Mouse (Mus musculus): ENCODE data around the gene Tmem140. TPM values are rescaled to one million over a fixed set of nuclear protein-coding genes. Genes with fewer than 3 reads are reported as not detected.

Gene Tmem140
- total and polyA plus RNA-seq, 2 experiments from 2014 or later = 0.79 to 1.7 TPM

DNA sequence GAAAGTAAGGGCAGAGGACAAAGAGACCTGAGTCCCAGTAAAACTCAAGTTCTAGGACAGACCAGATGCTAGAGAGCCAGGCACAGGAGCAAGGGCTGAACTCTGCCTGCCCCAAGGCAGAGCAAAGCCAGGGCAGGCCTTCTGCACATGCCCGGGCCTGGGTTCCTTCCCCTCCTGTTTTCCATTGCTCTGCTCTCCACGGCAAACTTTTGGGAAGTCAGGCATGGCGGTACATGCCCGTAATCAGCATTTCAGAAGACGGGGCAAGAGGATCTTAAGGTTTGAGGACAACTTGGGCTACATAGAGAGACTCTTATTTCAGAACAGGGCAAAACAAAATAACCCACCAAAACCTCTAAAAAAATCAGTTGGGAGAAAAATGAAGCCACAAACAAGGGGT is 7.2 kb downstream of the Tmem140 start:
- ATAC-seq (no peak), DNase-seq (ENCODE audit: low spot score) (no peak)
- H3K4me2 ChIP-seq (ENCODE audit: low read depth, low read length) = no peak overlapping the region
- H3K9me3 ChIP-seq (ENCODE audit: low read length) = no peaks in the 10 kb centered on the region
- H3K9ac ChIP-seq (replicated peaks; ENCODE audit: low read length) = no peak overlapping the region
- H3K4me1 ChIP-seq (ENCODE audit: insufficient read depth, low read length) = no peaks in the 10 kb centered on the region
- H3K27ac ChIP-seq = no peak overlapping the region
- H3K4me3 ChIP-seq (ENCODE audit: low read length) = no peak overlapping the region
- no peak for TF ChIP-seq CTCF (IDR thresholded peaks at IDR 0.05; ENCODE audit: low read depth)
- WGBS = 79% methylated on average over 5 of the region's 5 CpGs
- no peaks in the 10 kb centered on the region for H3K36me3 ChIP-seq (ENCODE audit: insufficient read depth, low read length)
- H3K27me3 ChIP-seq (ENCODE audit: insufficient read depth, low read length) = no peaks in the 10 kb centered on the region

DNA sequence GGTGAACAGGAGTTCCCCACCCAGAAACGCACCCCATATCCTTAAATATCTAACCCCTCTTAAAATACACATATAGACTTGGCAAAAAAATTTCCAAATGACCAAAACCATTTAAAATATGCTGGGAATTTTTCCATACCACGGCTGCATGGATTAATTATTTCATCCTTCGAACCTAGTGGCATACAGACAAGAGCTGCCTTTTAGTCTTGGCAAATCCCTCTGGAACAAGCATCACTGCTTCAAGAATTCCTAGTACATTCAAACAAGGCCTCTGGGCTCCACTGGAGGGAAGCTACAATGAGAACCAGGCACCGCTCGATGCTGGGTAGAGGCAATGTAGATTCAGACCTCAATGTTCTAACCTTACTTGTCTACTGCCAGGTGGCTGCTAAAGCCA is 7.8 kb downstream of the Tmem140 start:
- H3K9me3 ChIP-seq (ENCODE audit: low read length) = no peaks in the 10 kb centered on the region
- ATAC-seq = no peak
- H3K4me1 ChIP-seq (ENCODE audit: insufficient read depth, low read length) = no peaks in the 10 kb centered on the region
- no peaks in the 10 kb centered on the region for H3K36me3 ChIP-seq (ENCODE audit: insufficient read depth, low read length)
- DNase-seq (ENCODE audit: low spot score) = no peak
- H3K9ac ChIP-seq (replicated peaks; ENCODE audit: low read length) = no peak overlapping the region
- H3K27ac ChIP-seq = no peak overlapping the region
- no peak overlapping the region for H3K4me2 ChIP-seq (ENCODE audit: low read depth, low read length)
- no peaks in the 10 kb centered on the region for H3K27me3 ChIP-seq (ENCODE audit: insufficient read depth, low read length)
- WGBS = 77% methylated on average over 5 of the region's 5 CpGs
- TF ChIP-seq CTCF (IDR thresholded peaks at IDR 0.05; ENCODE audit: low read depth) = no peak
- H3K4me3 ChIP-seq (ENCODE audit: low read length) = no peak overlapping the region

DNA sequence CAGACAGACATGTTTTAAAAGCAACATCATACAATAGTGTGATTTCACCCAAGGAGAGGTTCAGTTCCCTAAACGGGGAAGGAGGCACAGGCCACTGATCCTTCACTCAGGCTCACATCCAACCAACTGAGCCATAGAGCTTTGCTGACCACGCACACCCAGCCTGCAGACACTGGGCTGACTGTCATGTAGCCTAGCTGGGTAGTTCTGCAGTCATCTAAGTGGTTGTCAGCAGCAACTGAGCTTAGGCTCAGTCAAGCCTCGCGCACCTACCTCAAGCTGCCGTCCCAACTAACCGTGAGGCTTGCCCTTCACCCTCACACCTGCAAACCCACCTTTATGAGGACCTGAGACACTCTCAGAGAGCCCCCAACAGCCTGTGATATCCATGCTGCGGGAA is 9.0 kb downstream of the Tmem140 start:
- no peaks in the 10 kb centered on the region for H3K27me3 ChIP-seq (ENCODE audit: insufficient read depth, low read length)
- ATAC-seq (no peak), DNase-seq (ENCODE audit: low spot score) (no peak)
- WGBS = 91% methylated on average over 7 of the region's 7 CpGs
- no peak overlapping the region for H3K9ac ChIP-seq (replicated peaks; ENCODE audit: low read length)
- no peak for TF ChIP-seq CTCF (IDR thresholded peaks at IDR 0.05; ENCODE audit: low read depth)
- H3K4me3 ChIP-seq (ENCODE audit: low read length) = no peak overlapping the region
- no peak overlapping the region for H3K27ac ChIP-seq
- H3K4me1 ChIP-seq (ENCODE audit: insufficient read depth, low read length) = peaks cover 5% of the 10 kb centered on the region
- H3K36me3 ChIP-seq (ENCODE audit: insufficient read depth, low read length) = no peaks in the 10 kb centered on the region
- no peak overlapping the region for H3K4me2 ChIP-seq (ENCODE audit: low read depth, low read length)
- H3K9me3 ChIP-seq (ENCODE audit: low read length) = no peaks in the 10 kb centered on the region

- TF ChIP-seq CTCF (IDR thresholded peaks at IDR 0.05; ENCODE audit: low read depth) = no peak
- WGBS = 88% methylated on average over 10 of the region's 10 CpGs
- Histone ChIP-seq H3K4me3 (ENCODE audit: low read length) (no peak overlapping the region), H3K4me2 (ENCODE audit: low read depth, low read length) (no peak overlapping the region), H3K27ac (no peak overlapping the region), H3K36me3 (ENCODE audit: insufficient read depth, low read length) (no peaks in the 10 kb centered on the region), H3K27me3 (ENCODE audit: insufficient read depth, low read length) (no peaks in the 10 kb centered on the region), H3K4me1 (ENCODE audit: insufficient read depth, low read length) (peaks cover 6% of the 10 kb centered on the region), H3K9me3 (ENCODE audit: low read length) (no peaks in the 10 kb centered on the region), H3K9ac (replicated peaks; ENCODE audit: low read length) (no peak overlapping the region)
- no peak for DNase-seq (ENCODE audit: low spot score)
- no peak for ATAC-seq
These were observed 9.9 kb downstream of the Tmem140 start for GRCm38 (mm10) chr6:34872871-34873270.

- H3K4me3 ChIP-seq (ENCODE audit: low read length) = no peak overlapping the region
- 76% methylated on average over 21 of the region's 21 CpGs for WGBS
- H3K27ac ChIP-seq = peak overlapping the region; percentile 20; the same call in 1 of the 2 replicates
- H3K9ac ChIP-seq (replicated peaks; ENCODE audit: low read length) = no peak overlapping the region
- no peaks in the 10 kb centered on the region for H3K36me3 ChIP-seq (ENCODE audit: insufficient read depth, low read length)
- ATAC-seq (no peak), DNase-seq (ENCODE audit: low spot score) (no peak)
- no peaks in the 10 kb centered on the region for H3K9me3 ChIP-seq (ENCODE audit: low read length)
- 0 out of 2 replicates have a peak, but pooled peaks have one; percentile 8 for TF ChIP-seq CTCF (IDR thresholded peaks at IDR 0.05; ENCODE audit: low read depth)
- H3K4me2 ChIP-seq (ENCODE audit: low read depth, low read length) = no peak overlapping the region
- H3K27me3 ChIP-seq (ENCODE audit: insufficient read depth, low read length) = no peaks in the 10 kb centered on the region
- peaks cover 11% of the 10 kb centered on the region for H3K4me1 ChIP-seq (ENCODE audit: insufficient read depth, low read length)
These were observed 11.4 kb downstream of the Tmem140 start for GRCm38 (mm10) chr6:34874101-34874921.

GRCm38 (mm10) chr6:34875268-34875761 is 12.4 kb downstream of the Tmem140 start:
- no peaks in the 10 kb centered on the region; the same call in 1 of the 2 replicates for H3K36me3 ChIP-seq (ENCODE audit: insufficient read depth, low read length)
- DNase-seq (ENCODE audit: low spot score) = no peak

More at GRCm38 (mm10) chr6:34875268-34875761, 12.4 kb downstream of the Tmem140 start:
- Histone ChIP-seq H3K27me3 (ENCODE audit: insufficient read depth, low read length) (no peaks in the 10 kb centered on the region), H3K9ac (replicated peaks; ENCODE audit: low read length) (no peak overlapping the region), H3K4me3 (ENCODE audit: low read length) (no peak overlapping the region), H3K4me2 (ENCODE audit: low read depth, low read length) (no peak overlapping the region), H3K4me1 (ENCODE audit: insufficient read depth, low read length) (peaks cover 11% of the 10 kb centered on the region), H3K9me3 (ENCODE audit: low read length) (no peaks in the 10 kb centered on the region), H3K27ac (no peak overlapping the region)
- 85% methylated on average over 15 of the region's 15 CpGs for WGBS
- TF ChIP-seq CTCF (IDR thresholded peaks at IDR 0.05; ENCODE audit: low read depth) = no peak
- no peak for ATAC-seq
